Mouse (Mus musculus): Measurements from ENCODE around the gene Vwa5b1.

The Vwa5b1 gene

GRCm38 (mm10) chr4:138530011-138530410 lies 105.7 kb downstream of the Vwa5b1 start:
- no peak for DNase-seq (ENCODE audit: low read depth, low spot score)

- no peak for DNase-seq (ENCODE audit: low read depth, low spot score)
These were observed 110.0 kb downstream of the Vwa5b1 start for GRCm38 (mm10) chr4:138525684-138526083.

- DNase-seq (ENCODE audit: low read depth, low spot score), result no peak
These were observed 110.9 kb downstream of the Vwa5b1 start for GRCm38 (mm10) chr4:138524769-138525168.

- DNase-seq (ENCODE audit: low read depth, low spot score), result no peak
These were observed 111.9 kb downstream of the Vwa5b1 start for GRCm38 (mm10) chr4:138523775-138524174.

DNA sequence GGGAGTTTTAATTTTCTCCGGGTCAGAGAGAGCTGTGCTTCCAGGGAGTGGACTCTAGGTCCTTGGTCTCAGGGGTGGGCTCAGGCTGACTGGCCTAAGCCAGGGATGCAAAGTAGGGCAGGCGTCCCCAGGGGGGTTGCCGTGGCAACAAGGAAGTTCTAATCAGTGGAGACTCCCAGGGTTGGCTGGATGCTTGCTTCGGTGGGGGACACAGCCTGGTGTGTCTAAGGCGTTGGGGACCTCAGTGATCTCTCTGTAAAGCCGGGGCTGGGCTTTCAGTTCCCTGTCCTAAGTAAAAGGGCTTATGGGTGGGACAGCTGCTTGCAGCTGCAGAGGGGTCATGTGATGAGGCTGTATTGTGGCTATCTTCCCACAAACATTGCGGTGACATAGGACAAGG lies 113.4 kb downstream of the Vwa5b1 start:
- DNase-seq (ENCODE audit: low read depth, low spot score), result no peak

DNA sequence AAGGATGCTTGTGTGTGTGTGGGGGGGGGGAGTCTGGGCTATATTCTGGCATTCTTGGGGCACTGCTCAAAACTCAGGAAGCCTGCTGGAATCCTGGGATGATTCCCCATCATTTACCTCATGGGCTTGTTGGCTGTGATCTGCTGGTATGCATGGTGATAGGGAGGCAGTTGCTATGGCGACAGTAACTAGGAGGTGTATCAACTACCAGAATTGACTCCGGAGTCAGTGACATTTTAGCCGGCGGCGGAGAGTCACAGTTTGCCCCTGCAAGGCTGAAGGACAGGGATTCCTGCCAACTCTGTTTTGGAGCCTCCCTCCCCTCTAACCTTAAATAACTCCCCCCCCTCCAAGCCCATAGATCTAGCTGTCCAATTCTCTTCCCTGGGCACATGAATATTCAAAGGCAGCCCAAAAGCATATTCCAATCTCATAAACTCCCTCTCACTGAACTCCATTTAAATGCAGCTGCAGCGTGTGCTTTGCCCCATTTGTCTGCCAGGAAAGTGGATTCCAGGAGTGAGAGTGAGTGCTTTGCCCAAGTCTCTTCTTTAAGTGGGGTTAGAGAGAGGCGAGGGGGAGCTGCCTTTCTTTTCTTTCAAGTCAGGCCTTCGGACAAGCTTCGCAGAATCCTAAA lies 118.4 kb downstream of the Vwa5b1 start:
- DNase-seq (ENCODE audit: low read depth, low spot score), result no peak

- no peak for DNase-seq (ENCODE audit: low read depth, low spot score)
These were observed 119.2 kb downstream of the Vwa5b1 start for GRCm38 (mm10) chr4:138516448-138516847.

Data from retina, postnatal 7 days (tissue).